Mouse (Mus musculus) ES-E14 (cell line): ENCODE data around the gene Acp5.

Experiments used
- CHD2 ChIP-seq: IDR thresholded peaks from 2 replicates; pipeline ENCODE4 v1.6.1; 2014; ENCODE audit warnings: mild to moderate bottlenecking, low read depth, low read length, inconsistent platforms
- HCFC1 ChIP-seq: IDR thresholded peaks from 2 replicates; pipeline ENCODE4 v1.6.1; 2012; ENCODE audit warnings: low read length, inconsistent platforms, borderline replicate concordance; ENCODE audit not compliant: insufficient read depth
- ZC3H11A ChIP-seq: IDR thresholded peaks from 2 replicates; pipeline ENCODE4 v1.6.1; 2012; ENCODE audit warnings: low read depth, mild to moderate bottlenecking, inconsistent platforms, low read length, borderline replicate concordance
- ZNF384 ChIP-seq: IDR thresholded peaks from 2 replicates; pipeline ENCODE4 v1.6.1; 2012; ENCODE audit warnings: low read depth, low read length, inconsistent platforms

DNA sequence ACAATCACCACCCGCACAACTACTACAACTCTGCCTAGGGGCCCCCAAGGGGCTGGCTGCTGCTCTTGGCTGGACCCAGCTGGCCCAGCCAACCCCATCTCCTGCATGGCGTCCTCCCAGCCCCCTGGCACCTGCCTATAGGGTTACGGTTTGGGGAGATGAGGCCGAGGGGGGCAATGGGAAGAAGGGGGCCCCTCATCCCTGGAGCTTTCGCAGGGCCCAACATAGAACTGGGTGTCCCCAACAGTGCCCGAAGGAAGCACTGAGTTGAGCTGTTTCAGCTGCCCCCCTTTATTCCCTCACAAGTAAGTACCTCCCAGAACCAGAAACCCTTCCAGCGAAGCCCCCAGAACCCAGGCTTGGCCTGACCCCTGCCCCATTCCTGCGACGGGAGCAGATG lies 27.3 kb downstream of the Acp5 start:
- no peak for TF ChIP-seq HCFC1
- no peak for TF ChIP-seq ZNF384
- no peak for TF ChIP-seq CHD2
- no peak for TF ChIP-seq ZC3H11A
